Mouse (Mus musculus) adrenal gland, postnatal 36 days (tissue): ENCODE data around the gene Hivep2. TPM values are rescaled to one million over a fixed set of nuclear protein-coding genes. Genes with fewer than 3 reads are reported as not detected.

ENCODE experiments used
- DNase-seq, 2 experiments: peaks; one replicate each; pipeline ENCODE4 v3.0.0; 2021; ENCODE audit warnings: mixed read lengths in 1 of 2
- total RNA-seq, 2 experiments: library from RNA; stranded (reverse); gene quantifications; 2 replicates each; pipeline ENCODE4 v1.2.3; 2021

Hivep2 gene
- total RNA-seq, 2 experiments from 2014 or later: 33.7 to 35.1 TPM

DNA sequence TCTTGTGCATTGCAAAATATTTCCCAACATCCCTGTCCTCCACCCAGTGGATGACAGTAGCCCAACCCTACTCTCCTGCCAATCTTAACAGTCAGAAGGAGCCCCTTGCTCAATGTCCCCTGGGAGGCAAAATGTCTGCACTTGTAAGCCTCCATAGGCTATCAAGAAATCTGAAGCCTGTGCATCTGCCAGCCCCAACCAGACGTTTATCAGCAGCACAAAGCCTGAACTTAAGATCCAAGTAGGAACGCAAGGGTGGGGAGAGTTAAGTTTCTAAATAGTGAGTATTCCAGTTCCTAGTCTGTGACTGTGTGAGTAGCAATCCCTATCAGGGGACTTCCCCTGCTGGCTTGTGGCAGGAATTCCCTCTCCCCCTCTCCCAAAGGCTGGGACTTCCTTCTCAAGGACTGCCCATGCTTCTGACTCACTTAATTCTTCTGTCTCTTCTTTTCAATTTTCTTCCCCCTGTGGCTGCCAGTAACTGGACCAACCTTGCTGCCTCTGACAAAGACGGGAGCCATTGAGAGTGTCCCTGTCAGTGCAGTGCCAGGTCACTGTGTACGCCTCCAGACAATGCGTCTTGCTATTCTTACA is 82.5 kb downstream of the Hivep2 start:
- peak; percentile 53 to 61 for DNase-seq

DNA sequence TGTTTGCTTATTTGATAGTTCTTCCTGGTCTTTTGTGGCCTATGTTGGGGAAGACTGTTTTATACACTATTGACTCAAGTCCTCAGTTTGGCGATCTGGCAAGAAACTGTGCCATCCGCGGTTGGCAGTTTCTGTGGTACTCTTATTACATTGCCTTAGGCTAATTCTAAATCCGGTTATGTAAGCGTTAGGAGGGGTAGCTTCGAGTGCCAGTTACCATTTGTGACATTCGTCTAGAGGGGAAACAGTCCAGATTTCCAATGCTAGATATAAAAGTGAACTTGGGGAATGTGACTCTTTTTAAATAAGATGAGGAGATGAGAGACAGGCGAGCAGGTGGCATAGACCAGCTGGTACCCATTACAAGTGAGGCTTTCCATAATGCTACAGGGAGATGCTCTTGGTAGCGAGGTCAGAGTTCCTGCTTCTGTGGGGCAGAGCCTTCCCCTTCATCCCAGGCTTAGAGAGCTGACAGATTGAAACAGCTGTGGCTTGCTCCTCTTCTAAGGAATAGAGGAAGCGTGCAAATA is 83.1 kb downstream of the Hivep2 start:
- no peak for DNase-seq

DNA sequence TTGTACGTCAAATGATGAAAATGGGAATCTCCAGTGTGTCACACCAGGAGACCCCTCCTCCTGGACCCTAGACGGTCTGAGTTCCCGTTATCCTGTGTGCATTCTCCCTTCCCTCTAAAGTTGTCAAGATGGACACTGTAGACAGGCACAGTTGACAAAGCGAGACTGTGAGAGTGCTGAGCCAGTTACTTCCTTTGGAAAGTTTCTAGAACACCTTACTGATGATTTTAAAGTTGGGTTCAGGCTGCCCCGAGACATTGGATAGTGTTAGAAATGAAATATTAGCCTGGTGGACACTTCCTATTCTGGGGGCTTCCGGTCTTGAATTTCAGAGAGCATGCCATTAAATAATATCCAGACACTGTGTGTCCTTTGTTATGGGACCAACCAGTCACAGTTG is 83.8 kb downstream of the Hivep2 start:
- no peak for DNase-seq

DNA sequence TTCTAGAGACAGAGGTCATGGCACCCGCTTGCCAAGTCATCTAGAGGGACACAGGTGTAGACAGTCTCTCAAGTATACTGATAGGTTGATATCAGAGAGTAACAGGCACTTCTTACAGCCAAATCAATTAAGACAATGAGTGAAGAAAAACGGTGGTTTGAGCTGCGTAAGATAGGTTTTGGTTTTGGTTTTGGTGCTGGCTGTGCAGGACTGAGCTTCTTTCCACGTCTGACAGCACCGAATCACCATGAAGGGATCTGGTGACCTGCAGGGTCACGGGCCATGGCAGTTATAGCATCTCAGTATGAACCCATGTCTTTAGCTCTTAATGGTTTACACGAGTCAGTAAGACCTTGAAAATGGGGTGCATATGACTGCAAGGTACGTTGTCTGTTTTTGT is 84.7 kb downstream of the Hivep2 start:
- DNase-seq: no peak

DNA sequence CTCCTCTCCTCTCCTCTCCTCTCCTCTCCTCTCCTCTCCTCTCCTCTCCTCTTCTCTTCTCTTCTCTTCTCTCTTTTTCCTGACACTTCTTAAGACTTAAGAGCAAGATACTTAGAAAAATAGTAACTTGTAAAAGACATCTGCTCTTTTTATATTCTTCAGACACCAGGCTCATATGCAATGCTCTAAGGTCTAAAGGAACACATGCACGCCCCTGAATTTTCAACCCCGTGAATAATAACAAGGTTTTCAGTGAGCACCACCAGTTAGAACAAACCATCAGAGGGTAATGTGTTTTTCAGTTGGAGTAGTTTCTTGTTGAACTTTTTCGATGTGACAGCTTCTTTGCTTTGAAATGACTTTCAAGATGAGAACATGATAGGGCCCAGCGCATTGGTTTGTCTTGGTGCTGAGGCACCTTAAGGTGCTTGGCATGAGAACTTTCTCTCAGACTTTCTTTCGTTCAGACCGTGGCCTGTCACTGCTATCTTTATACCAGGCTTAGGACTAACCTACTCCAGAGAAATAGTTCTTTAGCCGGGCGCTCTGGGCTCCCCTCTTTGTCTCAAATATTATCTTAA is 86.3 kb downstream of the Hivep2 start:
- DNase-seq: no peak

DNA sequence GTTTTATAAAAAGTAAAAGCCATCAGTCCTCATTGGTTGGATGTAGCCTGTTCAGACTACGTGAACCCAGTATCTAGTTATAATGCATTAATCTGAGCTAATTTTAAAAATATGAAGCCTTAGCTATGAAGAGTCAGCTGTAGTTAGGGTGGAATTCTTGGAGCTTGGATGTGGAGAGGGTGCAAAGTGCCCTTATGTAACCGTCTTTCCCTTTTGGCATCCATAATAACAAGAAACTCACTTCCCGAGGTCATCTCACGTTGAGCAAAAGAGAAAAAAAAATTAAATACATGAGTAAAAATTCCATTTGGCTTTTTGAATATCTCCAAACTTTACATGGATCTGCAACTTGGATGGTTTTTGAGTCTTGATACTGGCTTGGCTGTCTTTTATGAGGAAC is 89.0 kb downstream of the Hivep2 start:
- DNase-seq: no peak

DNA sequence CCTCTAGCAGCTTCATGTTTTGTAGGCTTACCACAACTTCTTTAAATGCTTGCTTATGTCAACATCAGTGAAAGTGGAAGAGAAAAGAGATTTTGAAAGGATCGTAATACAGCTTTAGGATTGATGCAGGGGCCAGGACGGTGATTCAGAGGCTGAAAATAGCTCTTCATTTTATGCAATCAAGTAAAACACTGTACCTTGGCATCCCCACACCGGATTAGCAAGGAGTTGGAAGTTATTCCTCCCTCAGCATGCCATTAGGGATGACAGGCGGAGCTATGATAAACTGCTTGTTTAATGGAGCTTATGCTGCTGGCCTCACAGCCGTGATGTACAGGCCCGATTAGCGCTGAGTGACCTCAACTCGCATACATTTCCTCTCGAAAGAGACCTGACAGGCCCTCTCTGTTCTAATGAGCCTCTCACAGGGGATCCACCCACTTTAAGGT is 89.7 kb downstream of the Hivep2 start:
- peak in 1 of 2 experiments; percentile 13 for DNase-seq

DNA sequence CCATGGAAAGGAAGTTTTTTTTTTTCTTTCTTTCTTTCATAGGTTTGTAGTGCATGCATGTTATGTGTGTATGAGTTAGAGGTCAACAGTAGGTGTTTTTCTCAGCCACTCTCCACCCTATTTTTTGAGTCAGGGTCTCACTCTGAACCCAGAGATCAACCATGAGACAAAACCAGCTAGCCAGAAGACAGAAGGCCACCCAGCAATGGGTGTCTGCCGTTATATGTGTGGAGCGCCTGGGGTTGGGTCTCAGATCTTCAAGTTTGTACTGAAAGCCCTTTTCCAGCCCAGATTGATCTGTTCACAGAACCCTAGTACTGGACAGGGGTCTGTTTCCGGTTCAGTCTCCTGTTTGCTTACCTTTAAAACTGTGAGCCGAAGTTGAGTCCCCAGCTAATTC is 90.2 kb downstream of the Hivep2 start:
- no peak for DNase-seq

DNA sequence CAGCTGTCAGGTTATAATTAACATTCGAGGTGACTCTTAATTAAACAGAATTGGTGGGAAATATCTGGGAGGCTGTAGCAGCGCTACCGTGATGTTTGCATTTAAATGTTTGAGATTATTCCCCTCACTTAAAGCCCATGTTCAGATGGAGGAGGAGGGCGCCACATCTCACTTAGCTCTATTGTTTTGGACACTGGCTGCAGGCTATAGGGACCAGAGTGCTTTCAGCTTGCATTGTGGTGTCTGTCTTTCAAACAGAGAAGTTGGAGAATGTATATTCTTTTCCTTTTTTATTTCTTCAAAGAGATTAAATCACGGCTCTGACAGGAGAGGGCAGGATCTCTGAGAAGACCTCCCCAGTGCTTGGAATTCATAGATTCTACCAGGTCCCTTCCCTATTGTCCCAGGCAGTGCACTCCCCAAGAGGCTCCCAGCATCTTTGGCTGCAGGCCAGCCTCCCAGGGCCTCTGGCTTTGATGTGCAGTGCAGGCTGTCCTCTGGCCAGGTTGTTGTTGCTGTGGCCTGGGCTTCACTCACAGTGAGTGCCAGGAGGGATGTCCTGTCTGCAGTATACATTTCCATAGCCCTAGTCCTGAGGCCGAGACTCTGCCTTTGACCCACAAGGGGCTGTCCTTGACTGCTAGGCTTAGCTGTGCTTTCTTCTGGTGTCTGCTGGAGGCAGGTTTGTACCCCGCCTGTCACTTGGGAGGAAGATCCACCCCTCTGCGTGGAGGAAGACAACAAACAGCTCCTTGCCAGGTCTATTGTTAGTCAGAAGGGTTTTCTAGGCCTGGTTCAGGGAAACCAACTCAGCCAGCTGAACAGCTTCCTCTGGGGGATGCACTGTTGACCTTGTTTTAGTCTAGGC is 90.9 kb downstream of the Hivep2 start:
- peak; percentile 84 to 91 for DNase-seq

DNA sequence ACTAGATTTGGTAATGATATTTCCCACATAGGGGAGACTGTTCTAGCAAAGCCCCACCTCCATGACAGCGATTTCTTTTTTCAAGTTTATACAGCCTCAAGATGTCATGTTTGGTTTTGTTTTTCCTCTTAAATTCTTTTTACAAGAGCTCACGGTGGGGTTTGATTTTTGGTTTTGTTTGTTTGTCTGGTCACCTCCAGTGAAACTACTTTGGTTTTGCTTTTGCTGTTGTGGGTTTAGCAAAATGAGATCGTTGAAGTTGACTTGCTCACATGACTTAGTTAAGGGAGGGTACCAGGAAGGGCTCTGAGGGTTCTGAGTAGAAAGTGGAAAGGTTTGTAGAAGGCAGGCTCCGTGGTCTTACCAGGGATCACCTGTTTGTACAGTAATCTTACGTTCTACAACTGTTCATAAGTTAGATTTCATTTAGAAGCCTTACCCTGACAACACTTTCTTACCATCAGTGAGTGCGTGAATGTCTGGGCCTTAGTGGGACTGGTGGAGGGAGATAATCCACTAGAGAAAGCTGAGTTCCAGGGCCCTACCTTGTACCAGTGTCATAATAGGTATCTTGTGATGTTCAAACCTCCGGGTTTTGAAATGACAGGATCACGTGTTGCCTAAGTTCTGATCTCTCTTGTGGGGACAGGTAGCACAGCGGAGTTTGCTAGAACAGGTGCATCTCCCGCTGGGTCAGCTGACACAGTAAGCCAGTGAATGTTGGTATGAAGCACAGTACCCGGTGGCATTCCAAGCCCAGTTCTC is 92.1 kb downstream of the Hivep2 start:
- DNase-seq: no peak

DNA sequence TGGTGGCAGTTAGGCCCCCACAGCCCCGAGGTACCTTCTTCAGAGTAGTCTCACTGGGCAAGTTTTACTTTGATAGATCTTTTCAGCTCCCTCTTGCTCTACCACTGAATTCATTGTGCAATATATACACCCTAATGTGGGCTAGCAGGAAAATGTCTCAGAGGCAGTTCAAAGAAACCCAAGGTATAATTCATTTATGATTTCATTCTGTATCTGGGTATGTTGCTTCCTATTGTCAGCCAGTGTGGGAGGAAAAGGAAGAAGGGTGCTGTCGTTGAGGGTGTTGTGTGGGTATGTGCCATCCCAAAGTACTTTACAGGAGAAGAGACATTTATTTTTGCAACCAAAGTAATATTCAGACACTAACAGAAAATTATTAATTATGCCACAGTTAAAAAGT is 92.9 kb downstream of the Hivep2 start:
- no peak for DNase-seq

DNA sequence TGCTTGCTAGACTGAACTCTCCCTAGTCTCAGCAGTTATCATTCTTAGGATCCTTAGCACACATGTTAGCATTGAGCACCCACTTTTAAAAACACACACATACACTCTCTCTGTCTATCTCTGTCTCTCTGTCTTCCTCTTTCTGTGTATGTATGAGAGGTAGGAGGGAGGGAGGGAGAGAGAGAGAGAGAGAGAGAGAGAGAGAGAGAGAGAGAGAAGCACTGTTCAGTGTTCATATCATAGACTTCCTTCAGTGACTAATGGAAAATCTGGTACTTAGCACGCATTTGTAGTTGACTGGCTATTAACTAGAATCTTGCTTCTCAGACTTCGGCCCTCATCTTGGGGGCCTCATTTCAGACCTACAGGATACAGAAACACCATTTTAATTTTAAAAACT is 93.7 kb downstream of the Hivep2 start:
- DNase-seq: no peak

DNA sequence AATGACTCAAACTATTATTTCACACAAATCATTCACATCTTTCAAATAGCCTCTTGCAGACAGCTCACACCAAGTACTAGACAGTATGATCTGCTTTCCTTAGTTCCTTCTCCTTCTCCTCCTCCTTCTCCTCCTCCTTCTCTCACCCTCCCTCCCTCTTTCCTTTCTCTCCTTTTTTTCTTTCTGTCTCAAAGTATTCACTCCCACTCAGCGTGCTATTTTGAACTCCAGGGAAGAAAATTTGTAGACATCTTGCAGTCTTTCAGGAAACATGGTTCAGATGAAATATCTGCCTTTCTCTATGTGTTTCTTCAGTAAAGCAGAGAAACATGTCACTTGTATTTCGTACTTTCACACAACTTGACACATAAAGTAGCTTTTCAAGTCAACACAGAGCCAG is 94.4 kb downstream of the Hivep2 start:
- no peak for DNase-seq

DNA sequence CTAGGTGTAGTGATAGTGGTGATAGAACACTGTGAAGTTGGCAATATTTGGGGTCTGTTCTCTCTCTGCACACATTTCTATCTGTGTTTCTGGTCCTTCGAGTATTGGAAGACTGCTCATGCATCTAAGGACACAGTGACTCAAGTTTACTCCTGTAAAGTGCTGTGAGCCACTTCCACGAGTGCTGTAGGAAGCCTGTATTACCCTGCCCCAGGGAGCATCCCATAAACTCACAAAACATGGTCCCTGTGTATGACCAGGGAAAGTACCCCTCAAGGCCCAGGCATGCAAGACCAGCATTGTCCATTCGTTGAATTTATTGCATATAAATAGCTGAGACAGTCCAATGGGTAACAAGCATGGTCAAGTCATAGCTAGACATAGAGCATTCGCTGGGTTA is 97.4 kb downstream of the Hivep2 start:
- no peak for DNase-seq

DNA sequence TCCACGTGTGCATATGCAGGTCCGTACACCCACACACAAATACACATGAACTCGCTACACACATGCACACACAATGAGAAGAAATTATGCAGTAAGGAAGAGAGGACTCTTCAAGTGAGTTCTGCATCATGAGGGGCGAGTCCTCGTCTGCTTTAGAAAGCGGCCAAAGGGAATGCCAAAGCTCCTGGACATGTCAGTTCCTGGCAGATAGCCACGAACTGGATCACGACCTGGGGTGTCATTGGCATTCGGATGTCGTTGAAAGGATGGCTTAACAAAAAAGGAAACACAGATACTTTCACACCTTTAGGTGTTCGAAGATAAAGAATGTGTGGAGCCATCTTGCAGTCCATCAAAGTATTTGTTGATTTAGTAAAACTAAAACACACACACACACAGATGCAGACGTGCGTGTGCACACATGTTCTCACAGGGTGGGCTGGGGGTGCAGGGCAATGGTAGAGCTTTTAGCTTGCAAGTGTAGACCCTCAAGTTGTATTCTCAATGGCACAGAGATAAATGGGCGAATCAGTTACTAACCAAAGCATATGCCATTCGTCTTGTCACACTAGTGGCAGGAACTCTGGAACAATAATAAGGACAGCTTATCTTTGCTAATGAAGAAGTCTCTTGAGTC is 99.0 kb downstream of the Hivep2 start:
- DNase-seq: no peak

DNA sequence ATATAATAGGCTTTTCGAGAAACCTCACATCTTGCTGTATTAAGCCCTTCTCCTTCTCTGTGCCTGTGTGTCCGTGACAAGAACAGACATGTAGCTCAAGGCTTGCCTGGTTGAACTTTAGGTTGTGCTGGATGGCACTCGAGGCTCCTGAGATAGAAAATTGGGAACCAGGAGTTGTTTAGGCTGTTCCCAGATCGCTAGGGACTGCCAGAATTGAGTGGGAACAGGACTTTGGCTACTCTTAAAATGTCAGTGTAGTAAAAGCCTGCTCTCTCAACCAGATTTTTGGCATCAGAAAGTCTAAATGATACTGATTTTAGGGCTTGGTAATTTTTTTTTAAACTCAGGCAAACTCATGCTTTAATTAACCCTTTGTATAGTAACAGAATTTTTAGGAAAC is 101.9 kb downstream of the Hivep2 start:
- DNase-seq: no peak

DNA sequence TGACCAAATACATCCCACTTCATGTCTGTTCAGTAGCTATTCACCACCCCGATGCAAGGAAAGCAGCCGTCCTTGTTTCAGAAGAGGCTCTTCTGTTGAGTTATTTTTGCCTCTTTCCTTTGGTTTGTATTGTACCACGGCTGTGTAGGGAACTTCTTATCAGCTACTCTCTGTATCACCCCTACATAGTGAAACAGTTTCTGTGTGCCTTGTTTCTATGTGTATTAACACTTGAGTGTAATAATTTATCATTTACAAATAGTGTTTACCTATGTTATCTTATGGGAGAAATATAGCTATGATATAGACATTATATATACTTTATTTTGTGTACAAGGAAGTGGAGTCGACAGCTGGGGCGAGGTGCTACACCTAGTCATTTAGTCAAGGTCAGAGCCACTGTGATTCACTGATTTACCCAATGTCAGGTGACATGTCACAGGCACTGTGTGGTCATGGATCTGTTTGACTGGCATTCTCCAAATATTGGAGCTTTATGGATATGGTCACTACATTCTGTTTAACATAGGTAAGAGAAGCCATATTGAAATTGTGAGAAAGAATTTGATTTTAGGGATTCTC is 104.7 kb downstream of the Hivep2 start:
- no peak for DNase-seq

DNA sequence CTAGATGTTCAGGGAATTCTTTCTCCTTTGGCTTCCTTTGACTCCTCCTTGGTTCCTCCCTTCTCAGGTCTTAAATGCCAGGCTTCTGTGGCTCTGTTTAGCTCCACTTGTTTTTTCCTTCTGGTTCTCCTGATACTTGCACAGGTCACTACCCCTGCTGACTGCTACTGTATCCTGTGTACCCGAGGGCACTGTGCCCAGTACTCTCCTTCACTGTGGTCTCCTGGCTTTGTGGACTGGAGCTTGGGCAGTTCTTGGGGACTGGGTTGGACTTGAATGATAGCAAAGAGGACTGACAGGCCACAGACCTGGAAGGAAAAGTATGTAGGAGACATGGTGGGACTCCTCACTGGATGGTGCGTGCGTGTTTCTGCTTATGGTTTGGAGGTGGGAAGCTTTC is 106.6 kb downstream of the Hivep2 start:
- DNase-seq: no peak

DNA sequence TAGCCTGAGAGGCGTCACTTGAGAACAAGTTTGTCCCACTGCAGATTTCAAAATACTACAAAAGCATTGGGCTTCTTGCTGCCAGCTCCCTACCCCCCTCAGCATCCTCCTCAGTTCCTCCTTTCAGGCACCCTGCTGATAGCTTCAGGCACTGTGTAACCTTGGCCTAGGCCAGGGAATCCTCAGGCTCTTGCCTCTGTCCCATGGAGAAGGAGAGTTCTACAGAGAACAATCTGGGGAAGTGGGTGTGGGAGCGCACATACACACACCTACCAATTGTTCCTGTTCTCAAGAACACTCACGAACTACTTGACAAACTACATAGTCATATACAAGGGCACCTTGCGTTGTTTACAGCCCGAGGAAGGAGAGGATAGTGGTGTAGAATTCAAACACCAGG is 109.9 kb downstream of the Hivep2 start:
- DNase-seq: no peak

DNA sequence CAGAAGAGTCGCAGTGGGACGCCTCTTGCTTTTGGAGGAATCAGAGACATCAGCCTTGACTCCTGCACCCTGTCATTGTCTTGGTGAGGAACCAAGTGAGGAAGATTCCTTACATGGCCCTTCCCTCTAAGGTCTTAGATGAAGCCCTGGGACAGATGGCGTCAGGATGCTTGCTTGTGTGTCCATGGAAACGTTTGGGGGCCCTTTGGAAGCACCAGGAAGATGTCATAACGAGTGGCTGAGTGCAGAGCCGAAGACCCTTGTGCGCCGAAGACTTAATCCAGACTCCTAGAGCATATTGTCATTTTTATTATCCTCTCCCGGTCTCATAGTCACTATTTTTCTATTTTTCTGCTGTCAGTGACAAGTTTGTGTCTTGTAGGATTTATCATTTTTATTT is 111.0 kb downstream of the Hivep2 start:
- no peak for DNase-seq

DNA sequence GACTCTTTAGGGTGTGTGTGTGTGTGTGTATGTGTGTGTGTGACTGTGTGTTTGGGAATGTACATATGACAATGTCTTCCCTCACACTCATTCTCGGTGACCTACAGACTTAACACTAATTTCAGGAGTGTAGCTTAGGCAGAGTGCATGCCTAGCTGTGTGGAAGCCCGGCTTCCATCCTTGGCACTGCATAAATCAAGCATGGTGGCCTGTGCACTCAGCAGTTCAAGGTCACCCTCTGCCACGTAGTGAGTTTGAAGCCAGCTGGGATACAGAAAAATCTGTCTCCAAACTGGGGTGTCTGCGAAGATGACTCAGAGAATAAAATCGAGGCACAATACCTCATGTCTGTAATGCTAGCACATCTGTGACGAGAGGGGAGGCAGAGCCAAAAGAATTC is 115.0 kb downstream of the Hivep2 start:
- no peak for DNase-seq

DNA sequence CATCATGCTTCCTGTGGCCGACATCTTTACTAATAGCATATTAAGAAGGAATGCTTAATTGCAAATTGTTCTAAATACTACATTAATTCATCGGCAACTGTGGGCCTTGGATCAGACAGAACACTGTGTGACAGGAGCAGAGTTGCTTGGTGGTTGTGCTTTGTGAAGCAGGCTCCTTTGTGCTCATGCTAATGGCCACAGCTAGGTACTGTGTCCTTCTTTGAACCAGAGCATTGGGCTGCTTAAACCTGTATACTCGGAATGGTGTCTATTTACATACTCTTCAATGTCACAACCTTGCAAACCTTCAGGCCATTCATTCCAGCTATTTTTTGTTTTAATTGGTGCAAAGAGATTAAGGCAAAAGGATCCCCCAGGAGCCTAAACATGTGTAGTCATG is 115.9 kb downstream of the Hivep2 start:
- no peak for DNase-seq
